Mouse (Mus musculus) layer of hippocampus, adult 11-12 months (tissue): Measurements from ENCODE around the gene Kcnk6.
A peak's percentile ranks its signal among the peaks of the same experiment; 100 is the strongest.
"Not testable (repeated sequence)": the region's sequence is repeated elsewhere in the genome, so short reads cannot be mapped to it uniquely, and the experiment has no call there.

Experiments used
- DNase-seq: peaks from one replicate; pipeline ENCODE4 v3.0.0; 2022; ENCODE audit warnings: low spot score

Kcnk6 gene

GRCm38 (mm10) chr7:29202577-29202976, 29.7 kb downstream of the Kcnk6 start:
- no peak for DNase-seq

GRCm38 (mm10) chr7:29194230-29194629, 38.1 kb downstream of the Kcnk6 start:
- DNase-seq: not testable (repeated sequence)

- not testable (repeated sequence) for DNase-seq
These were observed 51.0 kb downstream of the Kcnk6 start for GRCm38 (mm10) chr7:29181323-29181722.

- no peak for DNase-seq
These were observed 51.5 kb downstream of the Kcnk6 start for GRCm38 (mm10) chr7:29180854-29181236.

- peak; percentile 96 for DNase-seq
These were observed 52.0 kb downstream of the Kcnk6 start, which contains the start of gene Psmd8 for GRCm38 (mm10) chr7:29180077-29180853. Gene Psmd8, minus strand, starts transcription at chr7:29180701.

- no peak for DNase-seq
These were observed 53.0 kb downstream of the Kcnk6 start for GRCm38 (mm10) chr7:29179323-29179722.

- DNase-seq: no peak
These were observed 54.2 kb downstream of the Kcnk6 start for GRCm38 (mm10) chr7:29178106-29178505.

GRCm38 (mm10) chr7:29172390-29173016, 59.8 kb downstream of the Kcnk6 start:
- DNase-seq: no peak
